Mouse (Mus musculus) liver, embryonic 14.5 days (tissue): ENCODE measurements at regions not wholly inside any gene's neighbourhood (a gene's known extent, or its start where the extent isn't known, plus 50 kb on each side); places are given as distances from the start of the nearest gene placed in this dataset.

Experiments used
- ATAC-seq: fragments of 200-750 bp; cut with Nextera tagmentation; 2 replicates; pipeline ENCODE4 v1.8.0; 2017; ENCODE audit warnings: moderate number of reproducible peaks, mild to moderate bottlenecking, moderate library complexity; ENCODE audit not compliant: insufficient read depth
- DNase-seq, 3 experiments: peaks; one replicate each; pipeline ENCODE4 v3.0.0-alpha.2; 2012 to 2013; ENCODE audit warnings: low read depth in 3 of 3, low spot score in 3 of 3
- H3K27ac ChIP-seq: fragments of 300-500 bp; sonication (generic); 2 replicates; pipeline ENCODE4 v1.5.1; 2014; ENCODE audit warnings: moderate library complexity, mild to moderate bottlenecking, control low read depth, inconsistent platforms
- H3K27me3 ChIP-seq: fragments of 300-500 bp; sonication (generic); 2 replicates; pipeline ENCODE4 v1.6.1; 2014; ENCODE audit warnings: mild to moderate bottlenecking, low read length, moderate library complexity; ENCODE audit not compliant: control insufficient read depth, insufficient read depth
- H3K36me3 ChIP-seq: fragments of 300-500 bp; sonication (generic); replicated peaks from 2 replicates; pipeline ENCODE4 v1.6.1; 2014; ENCODE audit warnings: low read depth; ENCODE audit not compliant: control insufficient read depth, insufficient read depth
- H3K4me1 ChIP-seq, 2 experiments: fragments of 200-500 bp in 1 of 2; fragments of 300-500 bp in 1 of 2; sonication (generic) in 1 of 2; replicated peaks; 2 replicates each; pipeline ENCODE4 v1.6.1; 2012 to 2014; ENCODE audit warnings: antibody characterized with exemption in 1 of 2, inconsistent platforms in 1 of 2, low read length in 1 of 2; ENCODE audit not compliant: control insufficient read depth in 2 of 2, insufficient read depth in 2 of 2
- H3K4me2 ChIP-seq: fragments of 300-500 bp; sonication (generic); 2 replicates; pipeline ENCODE4 v1.6.1; 2014; ENCODE audit warnings: low read depth, mild to moderate bottlenecking, control low read depth, moderate library complexity
- H3K4me3 ChIP-seq, 2 experiments: fragments of 200-500 bp in 1 of 2; fragments of 300-500 bp in 1 of 2; sonication (generic) in 1 of 2; 2 replicates each; pipeline ENCODE4 v1.5.1; 2012 to 2014; ENCODE audit warnings: low read depth in 2 of 2, low read length in 2 of 2, mild to moderate bottlenecking in 2 of 2, control low read depth in 1 of 2, inconsistent platforms in 1 of 2, moderate library complexity in 1 of 2; ENCODE audit not compliant: insufficient read depth in 1 of 2
- H3K9ac ChIP-seq: fragments of 300-500 bp; sonication (generic); replicated peaks from 2 replicates; pipeline ENCODE4 v1.6.1; 2014; ENCODE audit warnings: mild to moderate bottlenecking, control low read depth, moderate library complexity
- H3K9me3 ChIP-seq: fragments of 300-500 bp; sonication (generic); 2 replicates; pipeline ENCODE4 v1.6.1; 2016; ENCODE audit warnings: low read length, mixed read lengths; ENCODE audit not compliant: control insufficient read depth
- CTCF ChIP-seq: IDR thresholded peaks from 2 replicates; pipeline ENCODE4 v1.5.1; 2016; ENCODE audit warnings: antibody characterized with exemption, low read depth, control low read depth
- EP300 ChIP-seq: IDR thresholded peaks from 2 replicates; pipeline ENCODE4 v1.6.1; 2016; ENCODE audit warnings: antibody characterized with exemption, low read depth
- WGBS: fragments of 180-500 bp; shearing (Covaris S2); extraction: QIAGEN DNeasy Blood & Tissue Kit; methylation state at CpG from one replicate; pipeline ENCODE4 v1.1.7; 2014; ENCODE audit not compliant: insufficient replicate concordance; 5-methylcytosine and 5-hydroxymethylcytosine counted together

DNA sequence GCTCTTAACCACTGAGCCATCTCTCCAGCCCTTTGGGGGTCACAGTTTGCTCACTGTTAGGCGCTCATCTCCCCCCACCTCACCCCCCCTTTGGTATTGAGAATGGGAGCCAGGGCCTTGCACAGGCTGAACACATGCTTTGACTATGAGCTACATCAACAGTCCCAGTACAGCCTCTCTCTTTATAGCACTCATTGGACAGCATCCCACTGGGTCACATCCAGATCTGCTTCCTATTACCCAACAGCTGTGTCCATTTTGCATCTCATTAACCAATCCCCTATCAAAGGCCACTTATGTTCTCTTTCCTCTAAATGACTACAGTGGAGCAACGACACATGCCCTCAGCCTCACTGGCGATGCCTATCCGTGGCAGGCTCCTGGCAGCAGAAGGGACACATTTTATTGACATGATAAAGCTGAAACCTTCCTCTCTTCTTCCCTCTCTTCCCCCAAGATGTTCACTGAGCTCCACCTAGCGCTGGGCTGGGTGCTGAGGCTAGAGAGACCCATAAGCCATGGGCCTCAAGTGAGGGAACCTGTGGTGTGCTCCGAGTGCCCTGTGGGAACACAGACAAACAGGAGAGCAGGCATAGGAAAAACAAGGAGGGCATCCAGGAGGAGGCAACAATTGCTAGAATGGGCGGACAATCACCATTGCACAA lies 57.3 kb upstream of the Smg1 start:
- WGBS, result 54% methylated on average over 7 of the region's 7 CpGs
- Histone ChIP-seq H3K9me3 (no peaks in the 10 kb centered on the region), H3K36me3 (no peaks in the 10 kb centered on the region), H3K4me3 (no peak overlapping the region), H3K4me1 (no peaks in the 10 kb centered on the region), H3K27me3 (no peaks in the 10 kb centered on the region), H3K9ac (no peak overlapping the region), H3K27ac (no peak overlapping the region), H3K4me2 (no peak overlapping the region)
- DNase-seq (no peak), ATAC-seq (no peak)
- no peak for TF ChIP-seq CTCF
- TF ChIP-seq EP300, result no peak

GRCm38 (mm10) chr7:118297613-118298012 lies 54.1 kb upstream of the Smg1 start:
- H3K4me1 ChIP-seq, result no peaks in the 10 kb centered on the region
- H3K27ac ChIP-seq, result no peak overlapping the region
- no peak for ATAC-seq
- peak overlapping the region; percentile 16; the same call in 1 of the 2 replicates for H3K4me2 ChIP-seq
- no peaks in the 10 kb centered on the region for H3K9me3 ChIP-seq
- H3K36me3 ChIP-seq, result no peaks in the 10 kb centered on the region
- WGBS, result 6% methylated on average over 13 of the region's 13 CpGs
- H3K27me3 ChIP-seq, result no peaks in the 10 kb centered on the region
- peak in 2 of 3 experiments; percentile 45 to 48 for DNase-seq
- H3K9ac ChIP-seq, result no peak overlapping the region
- H3K4me3 ChIP-seq, result no peak overlapping the region
- TF ChIP-seq EP300, result no peak
- TF ChIP-seq CTCF, result peak; percentile 89

GRCm38 (mm10) chr7:118296856-118297518 lies 53.5 kb upstream of the Smg1 start:
- H3K4me2 ChIP-seq, result no peak overlapping the region
- no peaks in the 10 kb centered on the region for H3K4me1 ChIP-seq
- H3K4me3 ChIP-seq, result no peak overlapping the region
- no peak overlapping the region for H3K9ac ChIP-seq
- H3K27me3 ChIP-seq, result no peaks in the 10 kb centered on the region
- no peak overlapping the region for H3K27ac ChIP-seq
- TF ChIP-seq CTCF (no peak), EP300 (no peak)
- H3K36me3 ChIP-seq, result no peaks in the 10 kb centered on the region
- H3K9me3 ChIP-seq, result no peaks in the 10 kb centered on the region
- ATAC-seq (no peak), DNase-seq (no peak)
- WGBS, result 78% methylated on average over 14 of the region's 14 CpGs

DNA sequence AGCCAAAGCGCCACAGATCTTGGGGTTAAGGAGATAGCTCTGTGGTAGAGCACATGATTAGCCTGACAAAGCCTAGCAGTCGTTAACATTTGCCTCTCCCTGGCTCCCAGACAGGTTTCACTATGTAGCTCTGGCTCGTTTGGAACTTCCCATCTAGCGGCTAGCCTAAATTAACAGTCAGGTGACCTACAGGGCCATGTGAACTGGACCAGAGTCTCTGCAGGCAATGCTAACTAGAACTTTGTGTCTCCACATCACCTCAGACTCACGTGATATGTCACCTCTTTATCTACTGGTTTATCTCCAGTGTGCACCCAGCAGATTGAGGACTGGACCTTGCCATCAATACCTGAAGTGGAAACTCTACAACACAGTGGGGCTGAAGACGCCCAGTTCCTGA lies 52.4 kb upstream of the Smg1 start:
- Histone ChIP-seq H3K27ac (no peak overlapping the region), H3K36me3 (no peaks in the 10 kb centered on the region), H3K4me2 (no peak overlapping the region), H3K9ac (no peak overlapping the region), H3K27me3 (no peaks in the 10 kb centered on the region), H3K9me3 (no peaks in the 10 kb centered on the region), H3K4me3 (no peak overlapping the region), H3K4me1 (no peaks in the 10 kb centered on the region)
- ATAC-seq (no peak), DNase-seq (no peak)
- WGBS, result 49% methylated on average over 6 of the region's 6 CpGs
- TF ChIP-seq CTCF, result no peak
- no peak for TF ChIP-seq EP300

DNA sequence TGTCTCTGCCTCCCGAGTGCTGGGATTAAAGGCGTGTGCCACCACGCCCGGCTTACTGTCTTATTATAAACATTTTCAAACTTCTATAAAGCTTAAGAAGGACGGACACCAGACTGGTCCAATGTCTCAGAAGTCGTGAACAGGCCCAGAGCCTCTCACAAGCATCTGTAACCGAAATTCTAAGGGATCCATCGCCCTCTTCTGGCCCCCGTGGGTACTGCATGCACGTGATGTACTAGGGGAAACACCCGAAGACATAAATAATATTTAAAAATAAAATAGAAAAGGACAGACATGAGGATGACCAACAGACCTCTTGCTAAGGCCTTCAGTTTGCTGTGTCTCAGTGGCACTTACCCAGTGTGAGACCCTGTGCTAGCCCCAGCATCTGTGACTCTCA lies 51.8 kb upstream of the Smg1 start:
- no peaks in the 10 kb centered on the region for H3K36me3 ChIP-seq
- H3K9me3 ChIP-seq, result no peaks in the 10 kb centered on the region
- H3K9ac ChIP-seq, result no peak overlapping the region
- peak; percentile 69 for TF ChIP-seq CTCF
- TF ChIP-seq EP300, result no peak
- no peak for DNase-seq
- no peaks in the 10 kb centered on the region for H3K27me3 ChIP-seq
- ATAC-seq, result no peak
- no peak overlapping the region for H3K4me2 ChIP-seq
- 65% methylated on average over 11 of the region's 11 CpGs for WGBS
- H3K4me1 ChIP-seq, result no peaks in the 10 kb centered on the region
- no peak overlapping the region for H3K4me3 ChIP-seq
- H3K27ac ChIP-seq, result no peak overlapping the region
